Mouse (Mus musculus) gastrocnemius, adult 8-10 months (tissue): ENCODE results near the gene Gm29797. TPM values are rescaled to one million over a fixed set of nuclear protein-coding genes. Genes with fewer than 3 reads are reported as not detected.

ENCODE experiments used
- DNase-seq, 2 experiments: peaks; one replicate each; pipeline ENCODE4 v3.0.0; 2022; ENCODE audit warnings: low spot score in 2 of 2
- total RNA-seq, 4 experiments: library from RNA; stranded (reverse); gene quantifications; 2 replicates each; pipeline ENCODE4 v1.2.4; 2022

The Gm29797 gene
- total RNA-seq: not detected

- no peak for DNase-seq
Observed at GRCm38 (mm10) chr2:181656734-181657133, at the start of gene Gm29797. Gm29797 (plus strand) TSS chr2:181657034.

DNA sequence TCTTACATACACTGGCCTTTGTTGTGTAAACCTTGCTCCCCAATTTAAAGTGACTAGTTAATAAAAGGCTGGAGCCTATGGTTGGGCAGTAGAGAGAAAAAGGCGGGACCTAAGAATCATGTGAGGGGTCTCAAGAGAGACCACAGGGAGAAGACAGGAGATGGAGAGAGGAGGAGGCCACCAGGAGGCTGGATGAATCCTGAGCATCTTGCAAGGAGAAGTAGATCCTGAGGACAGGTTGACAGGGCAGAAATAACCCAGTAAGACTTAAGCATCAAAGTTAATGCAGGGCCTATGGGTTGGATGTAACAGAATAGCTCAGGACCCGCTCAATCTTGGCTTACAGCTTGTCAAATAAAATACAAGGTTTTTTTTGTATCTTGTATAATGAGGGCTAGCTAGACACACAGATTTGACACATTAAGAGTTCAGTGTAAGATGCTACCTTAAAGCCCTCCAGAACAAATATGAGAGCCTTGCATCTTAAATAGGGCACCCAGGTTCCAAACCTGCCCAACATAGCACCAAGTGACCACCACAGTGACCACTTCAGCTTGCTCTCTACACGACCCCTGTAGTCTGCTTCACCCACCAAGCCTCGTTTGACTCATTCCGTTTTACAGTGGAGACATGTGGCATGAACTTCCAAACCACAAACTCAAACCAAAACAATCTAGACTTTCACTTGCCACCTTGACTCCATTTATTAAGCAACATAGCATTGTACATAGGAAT, 37.9 kb upstream of the Gm29797 start:
- no peak for DNase-seq

GRCm38 (mm10) chr2:181623401-181623800, 33.4 kb upstream of the Gm29797 start:
- DNase-seq: no peak

DNA sequence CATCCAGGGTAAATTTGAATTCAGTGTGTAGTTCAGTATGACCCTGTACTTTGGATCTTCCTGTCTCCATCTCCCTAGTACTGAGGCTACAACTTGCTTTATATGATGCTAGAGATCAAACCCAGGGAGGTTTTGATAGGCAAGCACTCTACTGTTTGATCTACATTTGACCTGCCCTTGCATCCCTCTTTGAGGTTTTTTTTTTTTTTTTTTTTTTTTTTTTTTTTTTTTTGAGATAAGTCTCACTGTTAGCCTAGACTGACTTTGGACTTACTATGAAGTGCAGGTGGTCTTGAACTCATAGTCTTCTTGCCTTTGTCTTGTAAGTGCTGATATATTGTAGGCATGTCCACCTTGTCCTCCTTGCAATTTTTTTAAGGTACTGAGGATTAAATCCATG, 28.4 kb upstream of the Gm29797 start:
- DNase-seq: no peak

DNA sequence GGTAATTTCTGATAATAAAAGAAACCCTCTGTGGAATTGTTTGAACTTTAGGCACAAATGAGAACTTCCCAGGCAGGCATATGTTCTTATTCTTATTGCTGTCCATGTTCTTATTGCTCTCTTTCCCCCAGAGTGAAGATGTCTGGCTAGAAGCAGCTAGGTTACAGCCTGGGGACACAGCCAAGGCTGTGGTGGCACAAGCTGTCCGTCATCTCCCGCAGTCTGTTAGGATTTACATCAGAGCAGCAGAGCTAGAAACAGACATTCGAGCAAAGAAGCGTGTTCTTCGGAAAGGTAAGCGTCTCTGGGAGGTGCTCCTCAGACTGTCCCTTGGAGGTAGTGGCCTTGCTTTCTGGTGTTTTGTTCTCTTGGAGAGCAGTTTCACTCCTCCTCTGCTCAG, 24.2 kb upstream of the Gm29797 start:
- no peak for DNase-seq

GRCm38 (mm10) chr2:181635865-181636264, 21.0 kb upstream of the Gm29797 start:
- DNase-seq: no peak

GRCm38 (mm10) chr2:181644361-181644760, 12.5 kb upstream of the Gm29797 start:
- DNase-seq: no peak

DNA sequence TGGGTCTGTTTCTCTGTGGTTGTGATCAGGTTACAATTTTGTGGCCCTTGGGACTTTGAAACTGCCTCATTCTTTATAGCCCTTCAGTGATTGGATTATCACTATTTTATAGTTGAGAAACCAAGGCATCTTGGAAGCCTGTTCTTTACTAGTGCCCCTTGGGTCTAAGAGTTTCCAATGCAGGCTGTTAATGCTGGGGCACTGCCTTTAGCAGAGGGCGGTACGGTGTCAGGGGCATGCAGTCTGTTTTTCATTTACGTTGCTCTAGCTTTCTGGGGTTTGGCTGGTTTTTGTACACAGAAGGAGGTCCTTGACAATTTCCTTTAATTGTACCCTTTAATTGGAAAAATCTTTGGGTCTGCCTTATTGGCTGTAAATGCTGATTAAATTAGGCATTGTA, 11.2 kb upstream of the Gm29797 start:
- no peak for DNase-seq

- no peak for DNase-seq
Observed at GRCm38 (mm10) chr2:181646626-181647472, 10.0 kb upstream of the Gm29797 start.

- DNase-seq: no peak
Observed at GRCm38 (mm10) chr2:181648926-181649325, 7.9 kb upstream of the Gm29797 start.

- no peak for DNase-seq
Observed at GRCm38 (mm10) chr2:181653065-181653464, 3.8 kb upstream of the Gm29797 start.

DNA sequence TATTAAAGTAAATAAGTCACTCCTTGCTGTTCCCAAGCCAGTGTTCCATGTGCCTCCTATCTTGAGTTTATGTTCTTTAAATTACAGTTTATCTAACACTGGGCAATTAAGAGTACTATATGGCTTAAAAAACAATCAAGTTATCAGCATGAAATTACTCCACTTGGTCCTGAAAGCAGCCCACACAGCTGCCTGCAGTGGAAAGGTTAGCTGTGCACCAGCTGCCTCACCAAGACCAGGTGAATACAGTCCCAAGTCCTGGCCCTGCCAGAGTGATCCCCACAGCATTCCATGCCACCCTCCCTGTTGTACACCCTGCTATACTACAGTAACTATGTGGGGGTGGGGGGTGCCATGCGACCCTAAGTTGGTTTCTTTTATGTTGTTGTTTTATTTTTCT, 3.3 kb upstream of the Gm29797 start:
- no peak for DNase-seq

- no peak for DNase-seq
Observed at GRCm38 (mm10) chr2:181657441-181657840, 607 bp downstream of the Gm29797 start.

- DNase-seq: no peak
Observed at GRCm38 (mm10) chr2:181658528-181658927, 1.7 kb downstream of the Gm29797 start.

GRCm38 (mm10) chr2:181658930-181659555, 2.2 kb downstream of the Gm29797 start:
- peak in 1 of 2 experiments; percentile 28 for DNase-seq

- DNase-seq: peak; percentile 68 to 75
Observed at GRCm38 (mm10) chr2:181659609-181660055, 2.8 kb downstream of the Gm29797 start.

GRCm38 (mm10) chr2:181662620-181663297, 5.9 kb downstream of the Gm29797 start:
- no peak for DNase-seq

DNA sequence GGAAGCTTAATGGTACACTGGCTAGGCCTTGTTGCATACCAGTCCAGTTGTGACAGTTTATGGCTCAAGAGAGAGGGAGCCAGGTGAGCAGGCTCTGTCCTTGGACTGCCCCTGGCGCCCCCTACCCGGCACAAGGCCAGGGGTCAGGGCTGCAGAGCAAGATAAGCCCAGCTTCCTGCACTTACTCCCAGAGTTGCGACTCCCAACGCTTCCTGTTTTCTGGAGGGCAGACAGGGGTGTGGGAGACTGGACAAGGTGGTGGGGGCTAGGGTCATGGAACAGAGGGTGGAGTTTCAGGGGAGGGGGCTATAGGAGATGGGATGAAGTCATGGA, 6.4 kb downstream of the Gm29797 start:
- DNase-seq: no peak

DNA sequence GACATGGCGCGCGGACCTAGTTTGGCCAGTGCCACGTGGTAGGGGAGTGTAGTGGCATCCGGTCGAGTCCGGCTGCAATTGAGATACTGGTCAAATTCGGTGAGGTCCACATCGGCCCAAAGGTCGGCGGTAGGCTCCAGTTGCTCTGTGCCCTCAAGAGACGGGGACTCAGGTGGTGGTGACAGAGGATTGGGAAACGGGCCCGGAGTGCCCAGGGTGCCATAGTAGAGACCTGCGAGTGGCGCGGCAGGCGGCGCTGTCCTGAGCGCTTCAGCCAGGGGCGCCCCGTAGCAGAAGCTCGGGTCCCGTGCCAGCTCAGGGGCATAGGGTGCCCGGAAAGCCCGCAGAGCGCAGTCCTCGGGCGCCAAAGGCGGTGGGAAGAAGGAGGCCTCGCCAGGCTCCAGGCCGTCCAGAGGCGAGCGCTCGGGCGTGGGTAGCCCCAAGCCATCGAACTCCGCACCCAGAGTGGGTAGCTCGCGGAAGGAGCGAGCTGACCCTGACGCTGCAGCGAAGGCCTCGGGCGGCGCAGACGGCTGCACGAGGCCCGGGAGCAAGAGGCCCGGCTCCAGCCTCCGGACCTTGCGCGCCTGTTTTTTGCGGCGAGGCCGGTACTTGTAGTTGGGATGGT, 13.6 kb downstream of the Gm29797 start:
- no peak for DNase-seq

DNA sequence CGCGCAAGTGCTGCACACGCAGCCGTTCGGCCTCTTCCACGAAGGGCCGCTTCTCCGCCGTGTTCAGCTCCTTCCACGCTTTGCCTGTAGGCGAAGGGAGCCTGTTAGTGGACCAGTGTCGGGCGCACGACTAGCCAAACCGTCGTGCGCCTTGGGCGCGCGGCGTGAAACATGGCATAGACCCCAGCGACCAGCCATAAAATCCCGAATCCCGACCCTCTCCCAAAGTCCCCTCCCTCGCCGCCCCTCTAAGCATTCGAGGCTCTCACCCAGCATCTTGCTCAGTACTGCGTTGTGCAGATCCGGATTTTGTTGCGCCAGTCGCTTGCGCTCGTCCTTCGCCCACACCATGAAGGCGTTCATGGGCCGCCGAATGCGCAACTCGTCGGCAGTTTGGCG, 14.1 kb downstream of the Gm29797 start:
- no peak for DNase-seq

DNA sequence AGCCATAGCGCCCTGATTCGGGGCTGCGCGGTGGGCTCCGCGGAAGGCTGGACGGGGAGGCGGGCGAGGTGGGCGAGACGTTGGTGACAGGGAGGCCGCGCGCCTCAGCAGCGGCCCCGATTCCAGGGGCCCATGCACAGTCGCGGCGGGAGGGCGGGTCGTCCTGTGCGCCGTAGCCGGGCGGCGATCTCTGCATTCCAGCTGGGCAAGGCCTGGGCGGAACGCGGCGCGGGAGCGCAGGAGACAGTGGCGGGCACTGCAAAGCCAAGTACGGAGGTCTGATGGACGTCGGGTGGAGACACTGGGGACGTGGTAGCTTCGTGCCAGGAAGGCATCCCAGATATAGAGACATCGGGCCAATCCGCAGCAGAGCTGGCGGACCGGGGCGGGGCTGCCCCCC, 14.5 kb downstream of the Gm29797 start, which contains the start of gene Sox18:
TSS of gene Sox18 (minus strand) at position 315 of the 400 bp plus-strand sequence.
- peak in 1 of 2 experiments; percentile 12 for DNase-seq
